Mouse (Mus musculus): ENCODE measurements around the gene Plekha1.

Gene Plekha1

DNA sequence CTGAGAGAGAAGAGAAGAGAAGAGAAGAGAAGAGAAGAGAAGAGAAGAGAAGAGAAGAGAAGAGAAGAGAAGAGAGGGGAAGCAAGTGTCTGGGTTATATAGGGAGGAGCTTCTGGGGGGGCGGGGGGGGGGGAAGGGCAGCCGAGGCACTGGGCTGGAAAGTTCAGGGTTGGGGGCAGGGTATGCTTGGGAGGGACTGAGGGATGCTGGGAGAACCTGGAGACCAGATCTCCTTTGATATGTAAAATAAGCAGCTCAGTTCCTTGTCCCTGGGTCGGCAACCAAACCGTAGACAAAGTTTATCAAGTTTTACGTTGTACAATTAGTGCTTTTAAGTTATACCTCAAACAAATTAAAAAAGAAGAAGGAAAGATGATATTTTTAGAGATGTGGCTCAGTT is 5.6 kb upstream of the Plekha1 start:
- DNase-seq (ENCODE audit: low read depth, low spot score): peak; percentile 70

DNA sequence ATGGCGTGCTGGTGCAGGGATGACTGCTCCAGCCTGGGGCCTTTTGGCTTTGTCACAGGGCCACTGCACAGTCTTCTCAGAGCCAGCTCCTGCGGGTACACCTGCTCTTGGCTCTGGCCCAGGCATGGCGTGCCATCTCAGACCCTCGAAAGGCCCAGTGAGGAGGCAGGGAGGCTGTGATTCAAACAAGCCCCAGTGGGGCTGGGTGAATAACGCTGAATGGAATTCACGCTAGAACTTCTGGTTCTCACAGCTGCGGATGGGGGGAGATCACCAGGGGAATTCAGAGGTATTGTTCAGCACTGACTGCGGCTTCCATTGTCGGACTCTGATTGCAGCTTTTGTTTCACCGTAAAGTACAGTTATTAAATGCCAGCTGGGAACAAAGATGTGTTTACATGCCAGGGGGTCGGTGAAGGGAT is 4.8 kb upstream of the Plekha1 start:
- DNase-seq (ENCODE audit: low read depth, low spot score): peak; percentile 74

- no peak for DNase-seq (ENCODE audit: low read depth, low spot score)
Measured at GRCm38 (mm10) chr7:130862501-130862900, 3.1 kb upstream of the Plekha1 start.

- no peak for DNase-seq (ENCODE audit: low read depth, low spot score)
Measured at GRCm38 (mm10) chr7:130864711-130865110, 845 bp upstream of the Plekha1 start.

DNA sequence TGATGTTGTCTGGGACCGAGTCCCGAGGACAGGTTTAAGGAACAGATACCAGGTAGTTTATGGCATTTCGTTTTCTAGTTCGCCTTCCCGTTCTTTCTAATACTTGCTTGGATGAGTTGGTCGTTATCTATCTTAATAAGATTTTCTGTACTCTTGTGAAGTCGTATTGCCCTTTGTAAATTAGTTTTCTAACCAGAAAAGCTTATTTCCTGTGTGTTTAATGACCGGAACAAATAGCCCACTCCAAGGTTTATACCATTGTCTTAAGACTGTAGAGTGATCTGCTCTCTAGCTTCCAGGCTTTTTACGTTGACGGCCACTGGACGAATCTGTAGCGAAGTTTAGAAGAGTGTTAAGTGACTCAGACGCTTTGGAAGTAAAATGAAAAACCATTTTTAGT is 1.1 kb downstream of the Plekha1 start:
- DNase-seq (ENCODE audit: low read depth, low spot score): no peak

- no peak for DNase-seq (ENCODE audit: low read depth, low spot score)
Measured at GRCm38 (mm10) chr7:130867256-130867655, 1.7 kb downstream of the Plekha1 start.

- DNase-seq (ENCODE audit: low read depth, low spot score): no peak
Measured at GRCm38 (mm10) chr7:130884161-130884560, 18.6 kb downstream of the Plekha1 start.

DNA sequence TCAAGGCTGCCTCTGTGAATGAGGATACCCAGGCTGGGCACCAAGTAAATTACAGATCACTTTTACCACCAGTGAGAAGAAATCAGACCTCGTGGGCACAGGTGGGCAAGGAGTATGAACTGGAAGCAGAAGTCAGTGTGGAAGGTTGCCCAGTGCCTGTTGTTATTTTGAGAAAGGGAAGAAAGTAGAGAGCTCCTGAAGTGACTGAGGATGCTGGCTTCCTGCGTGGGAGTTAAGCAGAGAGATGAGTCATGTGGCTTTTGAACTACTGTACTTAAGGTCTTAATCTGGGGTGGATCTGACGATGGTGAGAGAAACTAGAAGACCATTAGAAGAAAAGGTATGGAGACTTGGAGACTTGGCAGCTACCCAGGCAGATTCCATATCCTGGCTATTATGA is 20.7 kb downstream of the Plekha1 start:
- DNase-seq (ENCODE audit: low read depth, low spot score): no peak

DNA sequence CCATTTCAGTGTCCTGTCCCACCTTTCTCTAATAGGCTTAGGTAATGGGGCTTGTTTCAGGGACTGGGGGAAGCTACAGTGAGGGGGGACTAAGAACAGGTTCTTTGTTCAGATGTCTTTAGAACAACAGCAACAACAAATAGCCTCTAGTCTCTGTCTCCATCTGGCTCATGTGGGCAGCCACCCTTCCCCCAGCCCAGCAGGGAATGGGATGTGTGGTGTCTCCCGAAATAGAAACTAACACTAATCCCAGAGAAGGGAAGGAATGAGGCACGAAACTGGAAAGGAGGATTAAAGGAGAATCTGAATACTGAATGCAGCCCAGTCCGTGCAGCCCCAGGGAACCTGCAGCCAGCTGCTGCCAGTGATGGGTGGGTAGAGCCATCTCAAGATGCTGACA is 22.4 kb downstream of the Plekha1 start:
- DNase-seq (ENCODE audit: low read depth, low spot score): peak; percentile 8

DNA sequence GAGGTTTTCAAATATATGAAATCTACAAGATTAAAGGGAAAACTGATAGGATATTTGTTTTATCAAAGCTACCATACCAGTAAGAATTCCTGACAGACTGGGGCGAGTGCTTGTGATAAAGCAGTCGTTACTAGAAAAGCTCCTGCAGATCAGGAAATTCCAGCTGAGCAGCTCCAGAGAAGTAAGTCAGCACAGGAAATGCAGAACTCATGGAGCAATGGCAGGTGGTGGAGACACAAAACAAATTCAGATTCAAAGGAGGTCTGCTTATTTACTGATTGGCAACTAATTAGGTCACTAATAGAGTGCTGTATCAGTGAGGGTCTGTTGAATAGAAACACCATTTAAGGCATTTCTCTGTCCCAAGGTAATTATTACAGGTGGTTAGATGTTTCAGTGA is 25.3 kb downstream of the Plekha1 start:
- no peak for DNase-seq (ENCODE audit: low read depth, low spot score)

DNA sequence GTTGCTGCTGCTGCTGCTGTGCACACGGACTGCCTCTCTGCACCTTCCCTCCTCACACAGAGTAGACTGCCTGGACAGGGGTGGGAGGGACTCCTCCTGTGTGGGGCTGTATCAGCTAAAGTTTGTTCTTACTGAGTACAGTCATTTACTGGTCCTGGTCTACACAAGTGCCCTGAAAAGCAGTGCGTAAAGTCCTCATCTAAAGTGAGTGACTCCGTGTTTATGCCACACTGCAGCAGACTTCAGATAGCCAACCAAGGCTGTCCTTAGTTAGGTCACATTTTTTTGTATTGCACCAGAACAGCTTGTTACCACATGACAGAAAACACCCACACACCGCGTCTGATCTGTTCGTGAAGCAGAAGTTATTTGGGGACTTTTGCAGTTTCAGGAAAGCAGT is 27.4 kb downstream of the Plekha1 start:
- DNase-seq (ENCODE audit: low read depth, low spot score): no peak

GRCm38 (mm10) chr7:130894931-130895617 is 29.5 kb downstream of the Plekha1 start:
- no peak for DNase-seq (ENCODE audit: low read depth, low spot score)

- no peak for DNase-seq (ENCODE audit: low read depth, low spot score)
Measured at GRCm38 (mm10) chr7:130895618-130895945, 30.0 kb downstream of the Plekha1 start.

GRCm38 (mm10) chr7:130896064-130896463 is 30.5 kb downstream of the Plekha1 start:
- no peak for DNase-seq (ENCODE audit: low read depth, low spot score)

DNA sequence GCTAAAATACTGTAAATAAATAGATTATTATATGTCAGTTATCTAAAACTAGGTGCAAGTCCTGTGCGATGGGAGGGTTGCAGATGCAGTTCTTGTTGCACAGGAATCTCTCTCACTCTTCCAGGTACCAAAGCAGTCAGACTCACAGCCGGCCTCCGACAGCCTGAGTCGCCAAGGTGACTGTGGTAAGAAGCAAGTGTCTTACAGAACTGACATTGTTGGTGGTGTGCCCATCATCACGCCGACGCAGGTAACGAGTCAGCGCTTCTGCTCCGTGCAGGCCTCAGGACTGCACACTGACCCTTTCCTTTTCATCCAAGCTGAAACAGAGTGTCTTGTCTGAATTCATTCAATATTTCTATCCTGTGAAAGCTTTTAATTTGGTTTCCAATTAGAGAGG is 31.6 kb downstream of the Plekha1 start:
- DNase-seq (ENCODE audit: low read depth, low spot score): no peak

DNA sequence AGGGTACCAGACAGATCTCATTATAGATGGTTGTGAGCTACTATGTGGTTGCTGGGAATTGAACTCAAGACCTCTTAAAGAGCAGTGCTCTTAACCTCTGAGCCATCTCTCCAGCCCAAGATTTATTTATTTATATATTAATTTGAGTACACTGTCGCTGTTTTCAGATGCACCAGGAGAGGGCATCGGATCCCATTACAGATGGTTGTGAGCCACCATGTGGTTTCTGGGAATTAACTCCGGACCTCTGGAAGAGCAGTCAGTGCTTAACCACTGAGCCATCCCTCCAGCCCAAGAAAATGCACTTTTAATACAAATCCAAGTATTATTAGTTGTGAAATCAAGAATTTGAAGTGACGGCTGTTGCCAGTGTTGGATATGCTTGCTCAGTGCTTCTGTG is 32.8 kb downstream of the Plekha1 start:
- peak; percentile 78 for DNase-seq (ENCODE audit: low read depth, low spot score)

DNA sequence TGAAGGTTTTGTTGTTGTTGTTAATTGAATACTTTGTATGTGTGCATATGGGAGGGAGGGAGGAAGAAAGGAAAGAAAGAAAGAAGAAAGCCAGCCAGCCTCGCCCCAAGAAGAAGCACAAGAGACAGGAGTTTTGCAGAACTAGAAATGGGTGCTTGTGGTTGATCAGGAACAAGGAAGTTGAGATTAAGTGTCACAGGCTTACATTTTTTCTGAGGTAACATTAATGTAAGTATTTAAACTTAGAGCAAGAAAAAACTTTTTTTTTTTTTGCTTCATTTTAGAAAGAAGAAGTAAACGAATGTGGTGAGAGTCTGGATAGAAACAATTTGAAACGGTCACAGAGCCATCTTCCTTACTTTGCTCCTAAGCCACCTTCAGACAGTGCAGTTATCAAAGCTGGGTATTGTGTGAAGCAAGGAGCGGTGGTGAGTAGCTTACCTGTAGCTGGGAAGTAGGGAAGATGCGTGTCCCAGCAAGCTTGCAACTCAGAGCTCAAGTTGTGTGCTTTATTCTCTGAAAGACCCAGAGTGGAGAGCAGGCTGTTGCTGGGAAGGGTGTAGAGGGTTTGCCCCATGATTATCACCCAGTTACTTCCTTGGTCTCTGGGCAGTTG is 34.8 kb downstream of the Plekha1 start:
- DNase-seq (ENCODE audit: low read depth, low spot score): no peak

DNA sequence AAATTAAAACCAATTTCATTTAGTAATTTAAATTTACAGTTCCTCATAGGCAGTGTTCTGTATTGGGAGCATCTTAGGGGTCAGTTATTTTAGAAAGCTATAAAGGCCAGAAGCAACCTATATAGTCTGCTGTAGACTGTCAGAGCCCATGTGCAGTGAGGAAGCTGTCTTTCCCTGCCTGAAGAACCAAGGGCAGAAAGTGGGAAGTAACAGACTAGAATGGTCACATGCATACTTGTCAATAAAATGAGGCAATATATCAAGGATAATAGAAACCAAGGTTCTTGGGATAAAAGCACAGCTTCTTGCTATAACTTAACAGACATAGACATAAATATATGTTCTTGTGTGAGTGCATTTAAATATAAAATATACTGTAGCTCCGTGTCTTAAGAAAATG is 37.4 kb downstream of the Plekha1 start:
- no peak for DNase-seq (ENCODE audit: low read depth, low spot score)

GRCm38 (mm10) chr7:130903505-130904074 is 38.0 kb downstream of the Plekha1 start:
- DNase-seq (ENCODE audit: low read depth, low spot score): peak; percentile 36

- DNase-seq (ENCODE audit: low read depth, low spot score): peak; percentile 25
Measured at GRCm38 (mm10) chr7:130904571-130905365, 39.2 kb downstream of the Plekha1 start.

DNA sequence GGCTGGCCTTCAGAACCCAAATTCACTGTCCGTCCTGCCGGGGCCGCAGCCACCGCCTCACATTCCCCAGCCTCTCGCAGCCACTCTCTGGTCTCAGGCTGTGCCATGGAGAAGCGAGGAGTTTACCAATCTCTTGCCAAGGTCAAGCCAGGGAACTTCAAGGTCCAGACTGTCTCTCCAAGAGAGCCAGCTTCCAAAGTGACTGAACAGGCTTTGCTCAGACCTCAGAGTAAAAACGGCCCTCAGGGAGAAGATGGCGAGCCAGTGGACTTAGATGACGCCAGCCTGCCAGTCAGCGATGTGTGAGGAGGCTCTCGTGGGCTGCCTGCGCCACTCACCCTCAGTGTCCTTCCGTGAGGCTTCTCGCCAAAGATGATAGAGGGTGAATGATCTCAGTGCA is 45.3 kb downstream of the Plekha1 start:
- no peak for DNase-seq (ENCODE audit: low read depth, low spot score)

GRCm38 (mm10) chr7:130914693-130915363 is 49.3 kb downstream of the Plekha1 start:
- DNase-seq (ENCODE audit: low read depth, low spot score): peak; percentile 58

All from ZHBTc4 (cell line).